Mouse (Mus musculus) ES-E14 (cell line): ENCODE results near the gene Txlng. TPM values are rescaled to one million over a fixed set of nuclear protein-coding genes. Genes with fewer than 3 reads are reported as not detected.
A peak's percentile ranks its signal among the peaks of the same experiment; 100 is the strongest.

ENCODE experiments used
- DNase-seq: peaks from one replicate; pipeline ENCODE4 v3.0.0-alpha.2; 2013; ENCODE audit warnings: low read depth, low spot score
- H3K27ac ChIP-seq: 2 replicates; pipeline ENCODE4 v1.5.1; 2012; ENCODE audit warnings: low read depth, mild to moderate bottlenecking, low read length, moderate library complexity, mixed read lengths; ENCODE audit not compliant: poor library complexity, insufficient read depth, severe bottlenecking
- H3K36me3 ChIP-seq: 2 replicates; pipeline ENCODE4 v1.6.1; 2012; ENCODE audit warnings: mild to moderate bottlenecking, low read length, moderate library complexity, mixed read lengths; ENCODE audit not compliant: control insufficient read depth, poor library complexity, insufficient read depth, severe bottlenecking
- H3K4me1 ChIP-seq, 2 experiments: fragments of 150-350 bp in 1 of 2; sonication (generic) in 1 of 2; 2 replicates each; pipeline ENCODE4 v1.6.1; 2012; ENCODE audit warnings: low read length in 2 of 2, mild to moderate bottlenecking in 1 of 2, mixed read lengths in 1 of 2; ENCODE audit not compliant: control insufficient read depth in 2 of 2, insufficient read depth in 2 of 2, poor library complexity in 1 of 2
- H3K4me3 ChIP-seq, 2 experiments: fragments of 150-350 bp in 1 of 2; sonication (generic) in 1 of 2; 2 replicates each; pipeline ENCODE4 v1.5.1; 2012; ENCODE audit warnings: low read length in 2 of 2, low read depth in 1 of 2, mild to moderate bottlenecking in 1 of 2, mixed read lengths in 1 of 2; ENCODE audit not compliant: insufficient read depth in 1 of 2, poor library complexity in 1 of 2, severe bottlenecking in 1 of 2
- H3K9ac ChIP-seq: 2 replicates; pipeline ENCODE4 v1.6.1; 2012; ENCODE audit warnings: low read depth, mild to moderate bottlenecking, low read length, mixed read lengths; ENCODE audit not compliant: poor library complexity, insufficient read depth, severe bottlenecking
- H3K9me3 ChIP-seq: fragments of 150-350 bp; sonication (generic); 2 replicates; pipeline ENCODE4 v1.6.1; 2012; ENCODE audit warnings: low read depth, mild to moderate bottlenecking, low read length; ENCODE audit not compliant: control insufficient read depth, insufficient read depth
- CHD2 ChIP-seq: IDR thresholded peaks from 2 replicates; pipeline ENCODE4 v1.6.1; 2014; ENCODE audit warnings: mild to moderate bottlenecking, low read depth, low read length, inconsistent platforms
- HCFC1 ChIP-seq: IDR thresholded peaks from 2 replicates; pipeline ENCODE4 v1.6.1; 2012; ENCODE audit warnings: low read length, inconsistent platforms, borderline replicate concordance; ENCODE audit not compliant: insufficient read depth
- MAFK ChIP-seq: IDR thresholded peaks from 2 replicates; pipeline ENCODE4 v1.6.1; 2014; ENCODE audit warnings: mild to moderate bottlenecking, low read depth, low read length, inconsistent platforms; ENCODE audit not compliant: insufficient read depth
- ZC3H11A ChIP-seq: IDR thresholded peaks from 2 replicates; pipeline ENCODE4 v1.6.1; 2012; ENCODE audit warnings: low read depth, mild to moderate bottlenecking, inconsistent platforms, low read length, borderline replicate concordance
- ZNF384 ChIP-seq: IDR thresholded peaks from 2 replicates; pipeline ENCODE4 v1.6.1; 2012; ENCODE audit warnings: low read depth, low read length, inconsistent platforms
- in situ Hi-C, 2 experiments: fragments of 600-800 bp; cut with MboI; formaldehyde crosslinking; loops; one replicate each; pipeline ENCODE4 v1.15.1; 2025; ENCODE audit warnings: low sequenced_read_pairs in 2 of 2, inconsistent platforms in 1 of 2; ENCODE audit not compliant: unreplicated experiment in 2 of 2
- total RNA-seq: library from RNA; depleted of rRNA; stranded (reverse); fragments of 300-350 nt; gene quantifications from 2 replicates; pipeline ENCODE4 v1.2.3, GENCODE M21; 2012

The Txlng gene
- total RNA-seq, 1 experiment, result 42.4 TPM

DNA sequence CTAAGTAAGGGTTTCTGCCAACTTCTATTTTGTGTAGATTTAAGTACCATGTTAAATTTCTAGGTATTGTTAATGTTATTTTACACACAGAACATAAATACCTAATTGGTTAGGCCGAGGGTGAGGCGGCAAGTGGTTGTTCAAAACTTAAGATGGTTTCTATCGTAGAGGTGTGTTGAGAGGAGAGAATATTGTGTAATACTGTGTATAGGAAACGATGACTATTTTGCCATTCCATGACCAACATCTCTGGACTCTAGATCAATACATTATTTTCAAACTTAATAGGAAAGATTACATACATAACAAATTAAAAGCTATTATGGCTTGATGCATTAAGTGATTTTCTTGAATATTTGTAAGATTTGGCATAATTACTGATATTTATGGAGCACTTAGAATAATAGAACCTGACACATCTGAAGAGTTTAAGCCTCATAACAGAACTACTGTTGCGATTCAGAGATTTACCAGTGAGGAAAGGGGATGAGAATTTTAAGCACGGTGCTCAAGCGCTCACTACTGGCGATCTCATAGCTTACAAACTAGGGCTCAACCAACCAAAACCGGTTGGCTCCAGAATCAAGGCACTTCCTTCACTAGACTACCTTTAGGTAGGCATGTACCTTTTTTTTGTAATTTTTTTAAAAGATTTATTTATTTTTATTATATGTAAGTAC lies 67.4 kb downstream of the Txlng start:
- H3K27ac ChIP-seq, result no peak overlapping the region; the same call in 1 of the 2 replicates
- H3K9ac ChIP-seq, result peak overlapping the region; percentile 94; the same call in 1 of the 2 replicates
- TF ChIP-seq MAFK (no peak), ZNF384 (no peak), CHD2 (no peak), ZC3H11A (no peak), HCFC1 (no peak)
- no peak for DNase-seq
- H3K36me3 ChIP-seq, result peaks cover 8% of the 10 kb centered on the region; the same call in 1 of the 2 replicates
- peaks cover under 1 to 2% of the 10 kb centered on the region in 2 experiments; a peak in 2 of 4 replicates for H3K4me1 ChIP-seq
- in situ Hi-C loops, result no loop called here
- no peaks in the 10 kb centered on the region for H3K9me3 ChIP-seq
- H3K4me3 ChIP-seq, result peak overlapping the region; percentile 84 to 86

GRCm38 (mm10) chrX:162760958-162761515 lies 68.2 kb downstream of the Txlng start:
- Histone ChIP-seq H3K9me3 (no peaks in the 10 kb centered on the region), H3K9ac (peak overlapping the region; percentile 94), H3K36me3 (peaks cover 8% of the 10 kb centered on the region; the same call in 1 of the 2 replicates), H3K27ac (peak overlapping the region; percentile 97), H3K4me1 (peaks cover 2 to 4% of the 10 kb centered on the region in 2 experiments; a peak in 3 of 4 replicates), H3K4me3 (peak overlapping the region; percentile 84 to 86)
- DNase-seq, result no peak
- TF ChIP-seq ZC3H11A, result no peak
- TF ChIP-seq HCFC1, result no peak
- no peak for TF ChIP-seq MAFK
- TF ChIP-seq CHD2, result no peak
- TF ChIP-seq ZNF384, result no peak
- in situ Hi-C loops, result no loop called here

DNA sequence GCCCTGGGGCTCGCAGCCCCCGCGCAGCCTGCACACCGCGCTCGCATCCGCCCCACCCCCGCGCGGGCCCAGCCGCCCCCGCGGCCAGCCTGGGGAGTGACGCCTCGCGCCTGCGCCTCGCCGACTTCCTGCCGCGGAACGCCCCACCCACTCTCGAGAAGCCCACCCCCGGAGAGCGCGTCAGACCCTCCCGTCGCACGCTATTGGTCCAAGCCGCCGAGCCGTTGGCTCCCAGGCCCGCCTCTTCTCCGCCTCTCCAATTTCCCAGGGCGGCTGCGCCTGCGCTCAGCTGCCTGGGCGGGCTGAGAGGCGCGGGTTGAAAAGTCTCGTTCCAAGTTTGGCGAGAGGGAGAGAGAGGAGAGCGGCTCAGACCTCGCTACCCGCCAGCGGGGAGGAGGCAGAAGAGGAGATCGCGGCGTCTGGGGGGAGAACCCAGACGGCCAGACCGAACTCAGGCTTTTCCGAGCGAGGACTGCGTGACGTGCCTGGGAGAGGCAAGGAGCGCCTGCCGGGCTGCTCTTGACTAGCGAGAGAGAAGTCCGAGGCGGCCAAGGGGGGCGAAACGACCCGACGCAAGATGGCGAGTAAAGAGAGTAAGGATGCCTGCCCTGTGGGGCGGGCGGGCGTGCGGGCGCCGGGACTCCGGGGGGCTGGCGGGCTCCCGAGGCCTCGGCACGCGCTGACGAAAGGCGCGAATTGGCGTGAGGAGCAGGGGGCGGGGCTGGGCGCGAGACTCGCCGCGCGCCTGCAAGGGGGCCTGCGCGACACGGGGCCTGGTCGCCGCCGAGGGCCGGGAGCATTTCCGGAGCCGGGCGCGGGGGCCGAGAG lies 68.9 kb downstream of the Txlng start, which contains the start of gene Rbbp7:
TSS of gene Rbbp7 (plus strand) at position 288 of the 828 bp plus-strand sequence.
- Histone ChIP-seq H3K9me3 (no peaks in the 10 kb centered on the region), H3K4me3 (peak within 1 kb of the TSS; percentile 84 to 86), H3K36me3 (peaks cover 8% of the 10 kb centered on the region; the same call in 1 of the 2 replicates), H3K4me1 (peaks cover 2 to 4% of the 10 kb centered on the region in 2 experiments; a peak in 3 of 4 replicates), H3K9ac (peak within 1 kb of the TSS; percentile 94), H3K27ac (peak within 1 kb of the TSS; percentile 97)
- DNase-seq, result peak; percentile 72
- TF ChIP-seq HCFC1 (no peak), ZNF384 (no peak), ZC3H11A (no peak), MAFK (no peak)
- in situ Hi-C loops, result no loop called here

- Histone ChIP-seq H3K4me3 (peak overlapping the region; percentile 57 to 59), H3K27ac (peak overlapping the region; percentile 89), H3K9ac (peak overlapping the region; percentile 52), H3K4me1 (peaks cover 2 to 4% of the 10 kb centered on the region in 2 experiments; a peak in 3 of 4 replicates), H3K9me3 (no peaks in the 10 kb centered on the region), H3K36me3 (peaks cover 8% of the 10 kb centered on the region; the same call in 1 of the 2 replicates)
- TF ChIP-seq MAFK, result peak; percentile 78
- no peak for TF ChIP-seq ZNF384
- in situ Hi-C loops, result no loop called here
- no peak for DNase-seq
These were observed 69.8 kb downstream of the Txlng start for GRCm38 (mm10) chrX:162759251-162760114.
